Mouse (Mus musculus) heart, postnatal 0 days (tissue): Measurements from ENCODE around the gene Neurog2. TPM values are rescaled to one million over a fixed set of nuclear protein-coding genes. Genes with fewer than 3 reads are reported as not detected.

Experiments
- ATAC-seq: fragments of 200-750 bp; cut with Nextera tagmentation; 2 replicates; pipeline ENCODE4 v1.8.0; 2017; ENCODE audit warnings: low read depth, moderate number of reproducible peaks, moderate library complexity; ENCODE audit not compliant: insufficient read depth
- DNase-seq: peaks from one replicate; pipeline ENCODE4 v3.0.0-alpha.2; 2016; ENCODE audit warnings: low spot score
- H3K27ac ChIP-seq: fragments of 300-500 bp; sonication (generic); 2 replicates; pipeline ENCODE4 v1.5.1; 2014; ENCODE audit warnings: low read depth, mild to moderate bottlenecking
- H3K27me3 ChIP-seq: fragments of 300-500 bp; sonication (generic); 2 replicates; pipeline ENCODE4 v1.6.1; 2014; ENCODE audit warnings: low read length, mixed read lengths; ENCODE audit not compliant: control insufficient read depth, insufficient read depth
- H3K36me3 ChIP-seq: fragments of 300-500 bp; sonication (generic); replicated peaks from 2 replicates; pipeline ENCODE4 v1.6.1; 2014; ENCODE audit warnings: low read length, mixed read lengths; ENCODE audit not compliant: control insufficient read depth, insufficient read depth
- H3K4me1 ChIP-seq: fragments of 300-500 bp; sonication (generic); 2 replicates; pipeline ENCODE4 v1.6.1; 2014; ENCODE audit warnings: antibody characterized with exemption; ENCODE audit not compliant: control insufficient read depth, insufficient read depth
- H3K4me2 ChIP-seq: fragments of 300-500 bp; sonication (generic); 2 replicates; pipeline ENCODE4 v1.6.1; 2014; ENCODE audit warnings: low read depth, mild to moderate bottlenecking, low read length, moderate library complexity
- H3K4me3 ChIP-seq: fragments of 300-500 bp; sonication (generic); 2 replicates; pipeline ENCODE4 v1.5.1; 2014; ENCODE audit warnings: low read depth, low read length
- H3K9ac ChIP-seq: fragments of 300-500 bp; sonication (generic); replicated peaks from 2 replicates; pipeline ENCODE4 v1.6.1; 2014; ENCODE audit warnings: low read depth, low read length, mixed read lengths
- H3K9me3 ChIP-seq: fragments of 300-500 bp; sonication (generic); replicated peaks from 2 replicates; pipeline ENCODE4 v1.6.1; 2016; ENCODE audit warnings: low read length; ENCODE audit not compliant: control insufficient read depth
- CTCF ChIP-seq: IDR thresholded peaks from 2 replicates; pipeline ENCODE4 v1.5.1; 2016; ENCODE audit warnings: antibody characterized with exemption, control low read depth, low read depth
- EP300 ChIP-seq: IDR thresholded peaks from 2 replicates; pipeline ENCODE4 v1.6.1; 2016; ENCODE audit warnings: antibody characterized with exemption, low read depth
- WGBS: fragments of 180-500 bp; shearing (Covaris S2); extraction: QIAGEN DNeasy Blood & Tissue Kit; methylation state at CpG from one replicate; pipeline ENCODE4 v1.1.7; 2014; 5-methylcytosine and 5-hydroxymethylcytosine counted together
- polyA plus RNA-seq: library from polyadenylated mRNA; unstranded; fragments of >200 nt; fragmentation: Nextera tagmentation; extraction: Ambion mirVana; gene quantifications from 2 replicates; pipeline ENCODE4 v1.2.1, GENCODE M21; 2015
- total RNA-seq: library from RNA; depleted of rRNA; stranded (reverse); fragments of >200 nt; gene quantifications from 2 replicates; pipeline ENCODE4 v1.2.3, GENCODE M21; 2014; ENCODE audit warnings: low replicate concordance

Neurog2 gene
- total and polyA plus RNA-seq, 2 experiments from 2014 or later: not detected

DNA sequence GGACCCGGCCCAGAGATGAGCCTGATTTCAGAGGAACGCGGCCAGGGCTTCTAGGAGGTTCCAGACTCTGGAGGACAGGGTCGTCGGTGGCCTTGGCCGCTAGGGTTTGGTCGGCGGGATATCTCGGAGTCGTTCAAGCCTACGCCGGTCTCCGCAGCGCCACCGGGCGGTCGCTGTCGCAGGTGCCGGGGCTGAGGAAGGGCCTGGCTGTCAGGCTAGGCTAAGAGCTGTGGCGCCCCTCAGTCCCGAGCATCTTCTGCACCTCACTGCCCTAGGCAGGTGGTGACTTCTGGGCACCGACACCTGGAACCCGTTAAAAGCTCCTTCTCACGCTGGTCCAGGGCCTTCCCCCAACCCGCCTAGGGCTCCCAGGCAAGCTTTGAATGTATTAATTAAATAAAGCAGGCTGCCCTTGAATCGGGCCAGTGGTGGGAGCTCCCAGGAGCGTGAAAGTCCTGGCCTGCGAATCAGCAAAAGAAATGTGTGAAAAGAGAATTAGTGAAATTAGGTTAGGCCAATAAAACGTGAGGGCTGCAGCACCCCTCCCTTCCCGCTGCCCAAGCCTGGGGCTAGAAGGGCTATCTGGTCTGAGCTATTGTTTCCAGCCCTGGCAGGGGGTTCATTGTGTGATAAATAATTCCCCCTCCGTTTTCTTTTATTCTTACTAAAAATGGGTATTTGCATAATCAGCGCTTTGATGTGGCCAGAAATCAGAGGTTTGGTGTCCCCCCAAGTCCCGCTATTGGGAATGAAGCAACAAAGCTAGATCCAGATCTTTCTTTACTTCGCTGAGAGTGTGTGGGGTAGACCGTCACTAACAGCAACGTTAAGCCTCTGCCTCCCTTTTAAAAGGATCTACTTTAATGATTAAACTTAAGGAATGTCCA, 7.2 kb downstream of the Neurog2 start:
- DNase-seq: no peak
- H3K9ac ChIP-seq: no peak overlapping the region
- peak; percentile 33; the same call in 1 of the 2 replicates for TF ChIP-seq CTCF
- TF ChIP-seq EP300: no peak
- H3K4me3 ChIP-seq: no peak overlapping the region; the same call in 1 of the 2 replicates
- no peaks in the 10 kb centered on the region for H3K36me3 ChIP-seq
- peak; percentile 39; the same call in 1 of the 2 replicates for ATAC-seq
- H3K27me3 ChIP-seq: peaks cover 96% of the 10 kb centered on the region
- WGBS: 4% methylated on average over 36 of the region's 36 CpGs
- no peaks in the 10 kb centered on the region for H3K4me1 ChIP-seq
- no peak overlapping the region for H3K27ac ChIP-seq
- H3K4me2 ChIP-seq: no peak overlapping the region
- no peaks in the 10 kb centered on the region for H3K9me3 ChIP-seq

DNA sequence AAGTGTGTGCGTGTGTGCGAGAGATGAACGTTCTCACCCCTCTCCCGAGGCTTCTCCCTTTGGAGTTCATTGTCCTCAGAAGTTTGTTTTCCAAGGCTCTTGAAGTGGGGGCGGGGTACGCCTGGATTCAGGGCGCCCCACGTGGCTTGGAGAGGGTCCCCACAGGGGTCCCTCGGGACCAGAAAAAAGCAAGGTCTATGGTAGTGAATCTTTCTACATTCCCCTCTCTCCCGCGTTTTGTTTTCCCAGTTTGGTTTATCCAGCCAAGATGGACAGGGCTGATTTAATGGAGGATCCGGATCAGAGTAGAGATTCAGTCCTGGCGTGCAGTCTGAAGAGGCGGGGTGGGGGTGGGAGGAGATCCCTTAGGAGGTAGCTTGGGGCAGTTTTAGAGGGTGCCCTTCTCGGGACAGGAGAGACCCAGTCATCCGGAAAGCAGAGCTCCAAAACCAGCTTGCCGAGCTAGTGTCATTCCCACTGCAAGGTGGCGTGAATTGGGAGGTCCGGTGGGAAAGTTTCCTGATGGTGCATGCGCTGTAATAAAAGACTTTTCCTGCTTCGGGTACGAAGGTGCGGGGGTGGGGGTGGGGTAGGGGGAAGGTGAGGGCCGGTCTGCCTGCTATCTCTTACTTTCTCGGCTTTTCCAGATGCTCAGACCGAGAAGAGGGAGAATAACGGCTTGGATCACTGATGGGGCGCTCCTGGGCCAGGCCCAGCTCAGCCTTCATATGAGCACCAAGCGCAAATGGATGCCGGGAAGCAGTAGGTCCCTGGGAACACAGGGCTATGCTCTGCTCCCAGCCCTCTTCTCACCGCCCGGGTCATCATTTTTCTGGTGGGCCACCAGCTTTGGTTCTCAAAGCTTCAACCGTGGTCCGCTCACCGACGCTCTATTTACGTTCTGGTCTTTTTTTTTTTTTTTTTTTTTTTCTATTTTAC, 8.1 kb downstream of the Neurog2 start:
- H3K27me3 ChIP-seq: peaks cover 97% of the 10 kb centered on the region
- H3K4me1 ChIP-seq: no peaks in the 10 kb centered on the region
- no peak for DNase-seq
- no peaks in the 10 kb centered on the region for H3K36me3 ChIP-seq
- no peak overlapping the region for H3K27ac ChIP-seq
- ATAC-seq: no peak
- H3K9me3 ChIP-seq: no peaks in the 10 kb centered on the region
- no peak overlapping the region for H3K4me3 ChIP-seq
- TF ChIP-seq CTCF (no peak), EP300 (no peak)
- no peak overlapping the region for H3K9ac ChIP-seq
- peak overlapping the region; percentile 18; the same call in 1 of the 2 replicates for H3K4me2 ChIP-seq
- WGBS: 6% methylated on average over 37 of the region's 37 CpGs

DNA sequence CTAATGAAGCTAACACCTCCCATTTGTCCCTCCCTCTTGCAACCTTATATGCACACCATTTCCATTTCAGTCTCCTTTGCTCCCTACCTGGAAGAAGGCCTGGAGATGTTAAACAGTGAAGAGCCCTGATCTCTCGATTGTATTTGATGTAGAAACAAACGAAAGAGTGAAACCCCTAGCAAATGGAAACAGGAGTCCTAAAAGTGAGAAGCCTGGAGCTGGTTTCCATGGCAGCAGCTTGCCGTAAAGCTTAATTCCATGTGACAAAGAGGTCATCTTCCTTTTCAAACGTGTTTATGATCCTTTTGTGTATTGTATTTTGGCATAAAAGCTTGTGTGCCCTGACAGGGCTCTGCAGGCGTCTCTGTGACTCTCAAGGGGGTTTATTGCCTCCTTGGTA, 9.3 kb downstream of the Neurog2 start:
- WGBS: 15% methylated on average over 5 of the region's 5 CpGs
- TF ChIP-seq EP300: no peak
- TF ChIP-seq CTCF: no peak
- Histone ChIP-seq H3K27me3 (peaks cover 97% of the 10 kb centered on the region), H3K4me1 (no peaks in the 10 kb centered on the region), H3K36me3 (no peaks in the 10 kb centered on the region), H3K9ac (no peak overlapping the region), H3K4me2 (no peak overlapping the region), H3K4me3 (no peak overlapping the region), H3K9me3 (no peaks in the 10 kb centered on the region), H3K27ac (no peak overlapping the region)
- no peak for DNase-seq
- no peak for ATAC-seq

DNA sequence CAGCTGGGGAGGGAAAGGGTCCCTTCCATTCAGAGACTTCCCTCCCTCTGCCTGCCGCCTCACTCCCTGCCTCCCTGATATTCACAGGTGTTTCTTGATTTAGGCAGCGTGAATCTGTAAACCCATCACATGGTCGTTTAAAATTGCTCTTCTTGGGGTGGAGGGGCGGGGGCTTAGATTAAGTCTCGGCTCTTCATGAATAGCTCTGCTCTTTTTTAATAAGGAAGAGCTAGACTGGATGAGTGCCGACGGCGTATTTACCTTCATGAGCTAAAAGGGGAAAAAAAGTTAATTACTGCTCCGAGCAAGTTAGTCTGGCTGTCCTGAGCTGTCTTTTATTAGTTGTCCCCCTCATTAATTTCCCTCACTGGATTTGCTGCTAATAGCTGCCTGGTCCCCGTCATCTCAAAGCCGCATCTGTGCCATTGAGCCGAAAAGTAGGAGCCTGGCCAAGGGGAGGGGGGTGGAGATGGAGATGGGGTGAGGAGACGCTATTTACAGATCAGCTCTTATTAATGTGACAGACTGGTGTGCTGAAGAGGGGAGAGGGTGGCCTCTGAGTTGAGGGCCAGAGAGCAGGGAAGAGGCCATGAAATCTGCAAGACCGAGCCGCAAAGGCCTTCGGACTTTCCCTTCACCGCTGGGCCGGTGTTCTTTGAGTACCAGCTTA, 13.4 kb downstream of the Neurog2 start:
- no peak for TF ChIP-seq CTCF
- TF ChIP-seq EP300: no peak
- H3K9me3 ChIP-seq: no peaks in the 10 kb centered on the region
- no peak overlapping the region for H3K4me2 ChIP-seq
- peaks cover 61% of the 10 kb centered on the region for H3K27me3 ChIP-seq
- 55% methylated on average over 18 of the region's 18 CpGs for WGBS
- ATAC-seq (no peak), DNase-seq (no peak)
- no peak overlapping the region for H3K9ac ChIP-seq
- no peak overlapping the region for H3K27ac ChIP-seq
- no peaks in the 10 kb centered on the region for H3K36me3 ChIP-seq
- no peaks in the 10 kb centered on the region for H3K4me1 ChIP-seq
- H3K4me3 ChIP-seq: no peak overlapping the region
